Mouse (Mus musculus): Measurements from ENCODE around the gene Mrps5. TPM values are rescaled to one million over a fixed set of nuclear protein-coding genes. Genes with fewer than 3 reads are reported as not detected.

Mrps5 gene
- total and polyA plus RNA-seq, 3 experiments: 124 to 1,057 (median 124) TPM

Other genes starting within 250 kb of the Mrps5 start
- gene Astl, start 248.6 kb upstream of the Mrps5 start, total RNA-seq (2012; rRNA removed): not detected in 2 replicates
- gene Astl, start 248.6 kb upstream of the Mrps5 start, polyA plus RNA-seq (2012; ENCODE audit: insufficient read depth in 1 of 2, insufficient read length in 2 of 2, low read depth in 1 of 2, low replicate concordance in 2 of 2, missing spikeins in 1 of 2): not detected
- gene Adra2b, start 224.0 kb upstream of the Mrps5 start, total RNA-seq (2012; rRNA removed): not detected in 2 replicates
- gene Adra2b, start 224.0 kb upstream of the Mrps5 start, polyA plus RNA-seq (2012; ENCODE audit: insufficient read depth in 1 of 2, insufficient read length in 2 of 2, low read depth in 1 of 2, low replicate concordance in 2 of 2, missing spikeins in 1 of 2): not detected
- not detected in 2 replicates for gene Gpat2, start 162.0 kb upstream of the Mrps5 start, total RNA-seq (2012; rRNA removed)
- under 1 TPM in 1 of 2 experiments, not detected in 1; 0.07 TPM for gene Gpat2, start 162.0 kb upstream of the Mrps5 start, polyA plus RNA-seq (2012; ENCODE audit: insufficient read depth in 1 of 2, insufficient read length in 2 of 2, low read depth in 1 of 2, low replicate concordance in 2 of 2, missing spikeins in 1 of 2)
- gene Fahd2a, start 142.7 kb upstream of the Mrps5 start, total RNA-seq (2012; rRNA removed): 7.2 and 8.2 TPM in 2 replicates
- gene Fahd2a, start 142.7 kb upstream of the Mrps5 start, polyA plus RNA-seq (2012; ENCODE audit: insufficient read depth in 1 of 2, insufficient read length in 2 of 2, low read depth in 1 of 2, low replicate concordance in 2 of 2, missing spikeins in 1 of 2): 1 to 10 TPM in 1 of 2 experiments, not detected in 1; 6.8 TPM
- not detected in 2 replicates for gene Kcnip3, start 65.1 kb upstream of the Mrps5 start, total RNA-seq (2012; rRNA removed)
- gene Kcnip3, start 65.1 kb upstream of the Mrps5 start, polyA plus RNA-seq (2012; ENCODE audit: insufficient read depth in 1 of 2, insufficient read length in 2 of 2, low read depth in 1 of 2, low replicate concordance in 2 of 2, missing spikeins in 1 of 2): under 1 TPM in 1 of 2 experiments, not detected in 1; 0.22 TPM
- gene Prom2, start 45.8 kb upstream of the Mrps5 start, total RNA-seq (2012; rRNA removed): not detected in 2 replicates
- gene Prom2, start 45.8 kb upstream of the Mrps5 start, polyA plus RNA-seq (2012; ENCODE audit: insufficient read depth in 1 of 2, insufficient read length in 2 of 2, low read depth in 1 of 2, low replicate concordance in 2 of 2, missing spikeins in 1 of 2): not detected
- gene Zfp661, start 128 bp upstream of the Mrps5 start, total RNA-seq (2012; rRNA removed): 2.7 and 4.2 TPM in 2 replicates
- gene Zfp661, start 128 bp upstream of the Mrps5 start, polyA plus RNA-seq (2012; ENCODE audit: insufficient read depth in 1 of 2, insufficient read length in 2 of 2, low read depth in 1 of 2, low replicate concordance in 2 of 2, missing spikeins in 1 of 2): 1 to 10 TPM in 1 of 2 experiments, not detected in 1; 5.9 TPM
- gene Mal, start 69.5 kb downstream of the Mrps5 start, total RNA-seq (2012; rRNA removed): not detected in 2 replicates
- not detected for gene Mal, start 69.5 kb downstream of the Mrps5 start, polyA plus RNA-seq (2012; ENCODE audit: insufficient read depth in 1 of 2, insufficient read length in 2 of 2, low read depth in 1 of 2, low replicate concordance in 2 of 2, missing spikeins in 1 of 2)
- gene Mall, start 142.7 kb downstream of the Mrps5 start, total RNA-seq (2012; rRNA removed): not detected in 2 replicates
- gene Mall, start 142.7 kb downstream of the Mrps5 start, polyA plus RNA-seq (2012; ENCODE audit: insufficient read depth in 1 of 2, insufficient read length in 2 of 2, low read depth in 1 of 2, low replicate concordance in 2 of 2, missing spikeins in 1 of 2): not detected
- 16.9 and 19.1 TPM in 2 replicates for gene Nphp1, start 201.7 kb downstream of the Mrps5 start, total RNA-seq (2012; rRNA removed)
- 10 to 100 TPM; 37.1 to 63.6 TPM for gene Nphp1, start 201.7 kb downstream of the Mrps5 start, polyA plus RNA-seq (2012; ENCODE audit: insufficient read depth in 1 of 2, insufficient read length in 2 of 2, low read depth in 1 of 2, low replicate concordance in 2 of 2, missing spikeins in 1 of 2)
- 37.5 and 44.2 TPM in 2 replicates for gene Mtln, start 205.3 kb downstream of the Mrps5 start, total RNA-seq (2012; rRNA removed)
- 10 to 100 TPM in 1 of 2 experiments, not detected in 1; 29.8 TPM for gene Mtln, start 205.3 kb downstream of the Mrps5 start, polyA plus RNA-seq (2012; ENCODE audit: insufficient read depth in 1 of 2, insufficient read length in 2 of 2, low read depth in 1 of 2, low replicate concordance in 2 of 2, missing spikeins in 1 of 2)
- gene Bub1, start 244.6 kb downstream of the Mrps5 start, total RNA-seq (2012; rRNA removed): 34.6 and 43.2 TPM in 2 replicates
- 100 to 1,000 TPM in 1 of 2 experiments, 10 to 100 TPM in 1; 57.2 to 618 TPM for gene Bub1, start 244.6 kb downstream of the Mrps5 start, polyA plus RNA-seq (2012; ENCODE audit: insufficient read depth in 1 of 2, insufficient read length in 2 of 2, low read depth in 1 of 2, low replicate concordance in 2 of 2, missing spikeins in 1 of 2)

All from MEL (cell line).